Mouse (Mus musculus): Measurements from ENCODE around the gene Noct.

Noct gene

GRCm38 (mm10) chr3:51230146-51230835, 6.0 kb downstream of the Noct start:
- in situ Hi-C loops (cut with MboI; ENCODE audit: low sequenced_read_pairs), result loop anchor here (10.0 kb wide), 1 partner anchor 125 kb away; no protein-coding TSS in a partner anchor

DNA sequence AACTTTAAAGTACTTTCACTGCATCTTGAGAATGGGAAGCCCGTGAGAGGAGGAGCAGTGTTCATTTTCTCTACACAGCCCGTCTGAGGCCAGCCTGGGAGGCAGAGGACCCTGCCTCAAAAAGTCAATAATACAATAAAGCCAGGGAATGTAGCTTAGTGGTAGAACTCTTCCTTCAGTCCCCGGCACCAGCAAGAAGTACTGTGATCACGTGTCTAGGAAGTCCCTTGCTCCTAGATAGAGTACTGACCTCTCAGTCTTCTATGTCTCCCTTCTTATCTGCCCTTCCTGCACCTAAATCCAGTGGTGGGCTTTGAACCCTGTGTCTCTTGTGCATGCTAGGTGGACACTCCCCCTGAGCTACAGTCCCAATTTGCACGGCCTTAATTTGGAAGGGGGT, 6.6 kb downstream of the Noct start:
- in situ Hi-C loops (cut with MboI; ENCODE audit: low sequenced_read_pairs), result loop anchor here (10.0 kb wide), 1 partner anchor 124 kb away; no protein-coding TSS in a partner anchor

GRCm38 (mm10) chr3:51231499-51231898, 7.3 kb downstream of the Noct start:
- in situ Hi-C loops (cut with MboI; ENCODE audit: low sequenced_read_pairs), result loop anchor here (10.0 kb wide), 1 partner anchor 123 kb away; no protein-coding TSS in a partner anchor

DNA sequence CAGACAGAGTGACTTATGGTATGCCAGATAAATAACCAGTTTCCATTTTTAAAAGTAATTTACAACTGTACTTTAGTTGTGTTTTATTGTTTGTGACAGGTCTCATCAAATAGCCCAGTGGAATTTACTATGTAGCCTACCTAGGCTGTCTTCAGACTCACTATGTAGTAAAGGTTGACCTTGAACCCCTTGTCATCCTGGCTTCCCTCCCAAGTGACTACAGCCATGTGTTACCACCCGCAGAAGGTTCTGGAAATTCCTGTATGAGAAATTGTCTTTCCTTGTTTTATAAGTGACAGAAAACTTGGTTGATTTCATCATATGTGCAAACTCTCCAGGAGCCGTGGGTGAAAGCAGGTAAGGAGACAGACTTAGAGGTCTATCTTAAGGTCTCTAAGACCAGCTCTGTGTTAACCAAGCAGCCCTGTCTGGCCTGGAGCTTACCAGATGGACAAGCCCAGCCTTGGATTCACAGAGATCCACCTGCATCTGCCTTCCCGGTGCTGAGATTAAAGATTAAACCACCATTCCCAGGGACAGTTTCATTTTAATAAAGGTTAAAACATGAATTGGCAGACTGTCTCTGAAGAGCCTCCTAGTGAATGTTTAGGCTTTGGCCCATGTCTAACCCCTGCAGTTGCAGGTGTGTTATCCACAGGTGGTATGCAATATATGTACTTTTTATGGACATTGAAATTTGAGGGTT, 8.1 kb downstream of the Noct start:
- in situ Hi-C loops (cut with MboI; ENCODE audit: low sequenced_read_pairs), result loop anchor here (10.0 kb wide), 1 partner anchor 122 kb away; no protein-coding TSS in a partner anchor

DNA sequence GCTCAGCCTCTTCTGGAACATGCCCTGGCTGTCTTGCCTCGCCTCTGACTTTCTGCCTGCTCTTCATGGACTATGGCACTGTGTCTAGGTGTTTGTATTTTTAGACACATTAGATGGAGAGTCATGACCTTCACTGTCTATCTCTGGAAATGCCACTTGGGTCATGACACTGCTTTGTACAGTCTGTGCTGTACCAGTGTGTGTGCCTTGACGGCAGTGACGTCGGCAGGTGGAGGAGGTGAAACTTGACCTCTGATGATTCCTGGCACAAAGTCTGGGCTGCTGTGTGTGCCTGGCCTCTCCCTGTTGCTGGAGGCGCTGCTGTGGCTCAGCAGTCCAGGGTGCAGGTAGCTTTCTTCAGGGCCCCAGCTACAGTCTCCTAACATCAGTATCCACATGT, 9.2 kb downstream of the Noct start:
- in situ Hi-C loops (cut with MboI; ENCODE audit: low sequenced_read_pairs), result loop anchor here (10.0 kb wide), 1 partner anchor 121 kb away; no protein-coding TSS in a partner anchor

DNA sequence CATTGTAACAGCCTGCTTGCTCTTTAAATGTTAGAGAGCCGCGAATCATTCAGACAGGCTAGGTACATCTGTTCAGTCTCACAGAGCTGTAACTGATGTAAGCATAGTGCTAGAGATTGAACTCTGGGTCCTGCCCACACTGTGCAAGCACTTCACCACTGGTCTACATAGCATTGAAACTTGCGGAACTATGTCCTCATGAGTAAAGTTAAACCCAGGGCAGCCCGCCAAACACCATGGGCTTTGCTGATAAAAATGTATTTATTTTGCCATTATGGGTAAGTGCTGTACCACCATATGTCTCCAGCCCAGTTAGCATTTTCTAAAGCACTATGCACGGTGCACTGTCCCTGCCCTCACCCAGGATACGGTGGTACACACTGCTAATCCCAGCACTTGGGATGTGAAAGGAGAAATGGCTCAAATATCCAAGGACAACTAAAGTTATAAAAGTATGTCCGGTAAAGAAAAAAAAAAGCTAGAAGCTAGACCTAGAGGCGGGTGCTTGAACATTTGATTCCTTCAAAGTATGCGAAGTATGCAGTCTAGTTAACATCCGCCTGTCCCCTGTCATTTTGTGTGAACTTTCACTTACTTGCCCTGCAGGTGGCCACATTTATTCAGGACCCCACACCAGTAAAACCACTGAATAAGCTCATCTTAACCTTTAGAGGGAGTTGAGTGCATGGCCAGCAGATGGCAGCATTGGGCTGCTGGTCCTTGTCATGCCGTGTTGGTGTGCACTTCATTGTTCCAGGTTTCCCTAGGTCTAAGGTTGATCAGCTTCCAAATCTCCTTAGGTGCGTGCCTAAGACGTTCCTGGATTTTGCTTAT, 9.9 kb downstream of the Noct start:
- in situ Hi-C loops (cut with MboI; ENCODE audit: low sequenced_read_pairs), result loop anchor here (10.0 kb wide), 1 partner anchor 121 kb away; no protein-coding TSS in a partner anchor

DNA sequence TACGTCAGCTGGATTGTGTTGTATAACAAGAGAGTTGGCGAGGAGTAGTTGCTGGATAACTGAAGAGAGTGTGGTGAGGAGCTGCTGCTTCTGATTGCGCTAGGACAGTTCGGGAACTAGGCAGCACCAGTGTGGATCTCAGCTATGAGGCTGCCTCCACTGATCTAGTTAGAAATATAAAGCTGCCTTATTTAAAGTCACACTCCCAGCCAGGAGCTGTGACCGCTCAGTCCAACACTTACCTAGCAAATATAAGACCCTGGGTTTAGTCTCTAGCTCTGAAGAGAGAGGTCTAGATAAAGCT, 10.5 kb downstream of the Noct start:
- in situ Hi-C loops (cut with MboI; ENCODE audit: low sequenced_read_pairs), result loop anchor here (10.0 kb wide), 1 partner anchor 120 kb away; no protein-coding TSS in a partner anchor

DNA sequence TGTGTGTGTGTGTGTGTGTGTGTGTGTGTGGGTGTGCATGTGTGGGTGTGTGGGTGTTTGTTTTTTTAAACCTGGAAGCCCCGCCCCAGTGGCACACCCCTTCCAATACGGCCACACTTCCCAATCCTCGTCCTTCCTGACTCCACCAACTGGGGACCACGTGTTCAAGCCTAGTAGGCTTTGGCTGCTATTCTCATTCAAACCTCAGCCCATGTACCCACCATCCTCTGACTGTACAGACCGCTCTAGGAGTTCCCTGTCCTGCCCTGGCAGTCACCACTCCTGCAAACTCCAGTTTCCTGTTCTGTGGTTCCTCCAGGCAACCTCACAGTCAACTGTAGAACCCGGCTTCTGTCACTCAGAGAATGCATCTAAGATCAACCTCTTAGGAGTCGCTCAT, 14.3 kb downstream of the Noct start:
- in situ Hi-C loops (cut with MboI; ENCODE audit: low sequenced_read_pairs), result loop anchor here (10.0 kb wide), 1 partner anchor 116 kb away; no protein-coding TSS in a partner anchor

GRCm38 (mm10) chr3:51239541-51239940, 15.3 kb downstream of the Noct start:
- in situ Hi-C loops (cut with MboI; ENCODE audit: low sequenced_read_pairs), result loop anchor here (10.0 kb wide), 1 partner anchor 115 kb away; no protein-coding TSS in a partner anchor

GRCm38 (mm10) chr3:51247704-51248103, 23.5 kb downstream of the Noct start:
- in situ Hi-C loops (cut with MboI; ENCODE audit: low sequenced_read_pairs), result no loop called here

DNA sequence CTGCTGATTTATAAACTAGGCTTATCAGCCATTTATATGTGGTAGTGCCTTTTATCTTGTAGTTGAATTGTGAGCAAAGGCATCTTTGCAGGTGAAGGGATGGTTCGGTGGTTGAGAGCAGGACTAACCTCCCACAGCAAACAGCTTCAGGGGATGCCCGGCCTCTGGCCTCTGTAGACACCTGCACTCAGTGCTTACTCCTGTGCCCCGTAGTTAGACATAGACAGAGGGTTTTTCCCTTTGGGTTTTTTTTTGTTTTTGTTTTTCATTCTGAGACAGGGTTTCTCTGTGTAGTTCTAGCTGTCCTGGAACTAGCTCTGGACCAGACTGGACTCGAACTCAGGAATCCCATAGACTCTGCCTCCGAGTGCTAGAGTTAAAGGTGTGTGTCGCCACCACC, 24.4 kb downstream of the Noct start:
- in situ Hi-C loops (cut with MboI; ENCODE audit: low sequenced_read_pairs), result no loop called here

DNA sequence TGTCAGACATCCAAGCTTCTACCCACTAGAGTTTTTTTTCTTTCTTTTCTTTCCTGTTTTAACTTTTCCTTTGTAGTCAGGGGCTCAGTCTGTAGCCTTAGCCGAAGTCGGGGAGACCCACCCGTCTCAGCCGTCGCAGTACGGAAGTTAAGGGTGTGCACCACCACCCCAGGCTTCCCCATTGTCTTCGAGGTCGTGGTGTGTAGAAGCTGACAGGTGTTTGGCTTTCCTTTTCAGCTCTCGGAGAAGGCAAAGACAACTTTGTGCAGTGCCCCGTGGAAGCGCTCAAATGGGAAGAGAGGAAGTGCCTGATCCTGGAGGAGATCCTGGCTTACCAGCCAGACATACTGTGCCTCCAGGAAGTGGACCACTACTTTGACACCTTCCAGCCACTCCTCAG, 25.2 kb downstream of the Noct start:
- in situ Hi-C loops (cut with MboI; ENCODE audit: low sequenced_read_pairs), result no loop called here

- in situ Hi-C loops (cut with MboI; ENCODE audit: low sequenced_read_pairs), result no loop called here
These were observed 25.6 kb downstream of the Noct start for GRCm38 (mm10) chr3:51249866-51250265.

DNA sequence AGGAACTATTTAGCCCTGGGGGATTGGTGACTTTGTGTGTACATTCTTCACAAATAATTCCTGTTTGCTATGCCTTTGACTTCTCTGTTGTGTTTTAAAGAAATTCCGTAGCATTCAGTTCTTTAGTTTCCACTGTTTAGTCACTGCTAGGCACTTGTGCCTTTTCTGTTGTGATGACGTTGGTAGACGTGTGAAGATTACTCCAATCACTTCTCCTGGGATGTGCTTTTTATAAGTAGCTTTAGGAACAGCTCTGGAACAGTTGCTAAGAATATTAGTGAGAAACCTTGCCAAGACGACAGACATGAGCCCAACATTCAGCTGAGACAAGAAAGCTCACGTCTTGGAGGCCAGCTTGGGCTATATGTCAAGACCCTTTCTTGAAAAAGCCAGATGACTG, 26.8 kb downstream of the Noct start:
- in situ Hi-C loops (cut with MboI; ENCODE audit: low sequenced_read_pairs), result no loop called here

- in situ Hi-C loops (cut with MboI; ENCODE audit: low sequenced_read_pairs), result no loop called here
These were observed 28.0 kb downstream of the Noct start for GRCm38 (mm10) chr3:51252223-51252622.

DNA sequence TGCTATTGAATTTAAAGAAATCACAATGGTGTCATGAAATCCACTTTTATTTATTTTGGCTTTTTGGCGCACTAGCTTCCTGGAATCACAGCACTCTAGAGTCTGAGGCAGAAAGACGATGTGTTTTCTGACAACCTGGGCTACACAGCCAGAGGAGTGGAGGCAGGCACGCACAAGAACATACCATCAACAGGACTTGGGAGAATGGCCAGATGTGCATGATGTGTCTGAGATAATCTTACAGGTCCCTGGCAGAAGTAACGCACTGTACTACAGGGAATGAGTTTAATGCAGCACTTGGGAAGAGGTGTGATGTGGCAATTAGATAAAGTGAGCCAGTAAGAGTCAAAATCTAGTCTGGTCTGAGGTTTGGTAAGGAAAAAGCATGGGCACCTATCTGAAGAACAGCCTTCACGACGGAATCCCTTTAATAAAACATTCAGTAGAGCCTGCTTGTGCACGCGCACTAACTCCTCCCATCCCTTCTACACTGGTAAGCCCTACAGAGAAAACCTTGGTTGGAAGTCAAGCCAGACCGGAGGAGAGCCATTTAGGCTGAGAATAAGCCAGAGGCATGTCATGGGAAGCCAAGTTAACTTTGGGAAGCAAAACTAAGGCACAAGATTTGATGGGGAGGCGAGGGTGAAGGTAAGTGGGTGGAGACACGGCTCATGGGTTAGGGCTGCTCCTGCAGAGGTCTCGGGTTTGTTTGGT, 28.6 kb downstream of the Noct start:
- in situ Hi-C loops (cut with MboI; ENCODE audit: low sequenced_read_pairs), result no loop called here

DNA sequence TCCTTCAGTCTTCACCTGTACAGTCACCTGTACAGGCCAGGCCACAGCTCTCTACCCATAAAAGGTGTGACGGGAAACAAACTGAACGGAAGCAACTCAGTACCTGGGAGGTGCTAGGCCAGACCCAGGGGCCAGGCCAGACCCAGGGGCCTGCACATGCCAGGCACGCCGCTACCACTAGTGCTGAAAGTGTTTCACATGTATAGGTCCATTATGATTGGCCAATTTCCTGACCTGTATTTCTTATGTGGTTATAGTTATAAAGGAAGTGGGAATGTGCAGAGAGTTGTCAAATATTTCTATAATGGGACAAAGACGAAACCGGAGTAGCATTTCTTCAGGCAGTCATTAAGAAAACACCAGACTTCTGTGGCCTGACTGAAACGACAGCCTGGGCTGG, 30.5 kb downstream of the Noct start:
- in situ Hi-C loops (cut with MboI; ENCODE audit: low sequenced_read_pairs), result no loop called here

DNA sequence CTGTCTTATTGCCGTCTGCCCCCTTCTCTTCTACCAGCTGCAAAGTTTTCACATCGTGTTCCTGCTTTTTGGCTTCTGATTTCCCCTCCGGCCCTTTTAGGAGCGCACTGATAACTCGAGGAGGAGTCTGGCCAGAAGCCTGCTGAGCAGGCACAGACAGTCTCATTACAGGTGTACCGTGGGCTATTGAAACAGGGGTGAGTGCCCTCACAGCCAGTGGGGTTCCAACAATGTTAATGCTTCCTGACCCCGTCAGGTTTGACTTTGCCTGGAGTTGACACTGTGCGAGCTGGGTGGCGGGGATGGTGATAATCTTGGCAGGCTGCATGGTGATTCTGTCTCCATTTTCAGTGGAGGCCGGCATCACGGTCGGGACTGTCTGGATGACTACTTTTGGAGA, 32.2 kb downstream of the Noct start:
- in situ Hi-C loops (cut with MboI; ENCODE audit: low sequenced_read_pairs), result no loop called here

- in situ Hi-C loops (cut with MboI; ENCODE audit: low sequenced_read_pairs), result no loop called here
These were observed 33.8 kb downstream of the Noct start for GRCm38 (mm10) chr3:51258070-51258469.

DNA sequence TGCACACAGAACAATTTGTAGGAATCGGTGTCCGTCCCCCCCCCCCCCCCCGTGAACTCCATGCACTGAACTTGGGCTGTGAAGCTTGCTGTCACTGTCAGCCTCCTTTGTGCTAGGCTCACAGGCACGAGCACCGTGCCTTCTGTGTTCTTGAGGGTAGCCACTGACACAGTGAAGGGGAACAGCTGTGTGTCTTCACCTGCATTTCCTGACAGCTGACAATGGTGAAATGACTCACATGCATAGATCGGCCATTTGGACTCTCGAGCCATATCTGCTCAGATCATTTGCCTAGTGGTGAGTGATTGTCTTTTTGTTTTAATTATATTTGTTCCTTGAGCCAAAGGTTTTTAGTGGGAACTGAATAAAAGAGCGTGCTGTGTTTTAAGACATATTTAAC, 38.7 kb downstream of the Noct start:
- in situ Hi-C loops (cut with MboI; ENCODE audit: low sequenced_read_pairs), result no loop called here

GRCm38 (mm10) chr3:51268434-51268833, 44.2 kb downstream of the Noct start:
- in situ Hi-C loops (cut with MboI; ENCODE audit: low sequenced_read_pairs), result no loop called here

Measured in CH12F3 (cell line).